Mouse (Mus musculus) stomach, postnatal 0 days (tissue): Measurements from ENCODE around the gene Olfr1427.

ENCODE experiments used
- CTCF ChIP-seq: IDR thresholded peaks from 2 replicates; pipeline ENCODE4 v1.5.1; 2016; ENCODE audit warnings: antibody characterized with exemption, low read depth, mild to moderate bottlenecking, moderate library complexity
- EP300 ChIP-seq: optimal IDR thresholded peaks from 2 replicates; pipeline ENCODE3; 2016; ENCODE audit warnings: antibody characterized with exemption

DNA sequence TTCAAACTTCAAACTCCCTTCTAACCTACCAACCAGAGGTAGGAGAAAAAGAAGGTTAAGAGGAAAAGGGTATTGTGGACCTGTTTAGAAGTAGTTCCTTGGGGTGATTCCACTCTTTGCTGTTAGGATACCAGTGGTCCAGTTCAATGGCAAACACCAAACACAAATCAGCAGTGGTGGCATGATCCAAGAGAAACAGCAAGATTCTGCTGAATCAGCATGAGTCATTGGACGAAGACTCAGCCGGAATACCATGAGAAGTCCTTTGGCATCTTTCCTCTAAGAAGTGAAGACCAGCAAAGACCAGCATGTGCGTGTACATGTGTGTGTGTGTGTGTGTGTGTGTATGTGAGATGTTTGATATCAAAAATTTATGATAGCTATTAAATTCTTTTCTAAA, 13.3 kb upstream of the Olfr1427 start:
- TF ChIP-seq CTCF (no peak), EP300 (no peak)
